Mouse (Mus musculus): ENCODE data around the gene Tcp1. TPM values are rescaled to one million over a fixed set of nuclear protein-coding genes. Genes with fewer than 3 reads are reported as not detected.

Gene Tcp1
- total and polyA plus RNA-seq, 3 experiments: 485 to 1,425 (median 570) TPM

GRCm38 (mm10) chr17:12902291-12902690 is 13.2 kb upstream of the Tcp1 start:
- H3K4me3 ChIP-seq (ENCODE audit: control insufficient read depth in 1 of 2, insufficient read depth in 1 of 2, low read depth in 2 of 2, low read length in 2 of 2): no peak overlapping the region
- H3K27ac ChIP-seq (ENCODE audit: control insufficient read depth, low read depth, low read length): no peak overlapping the region
- no peaks in the 10 kb centered on the region for H3K36me3 ChIP-seq (ENCODE audit: control insufficient read depth in 1 of 2, insufficient read depth in 2 of 2, low read length in 2 of 2)
- no peaks in the 10 kb centered on the region for H3K27me3 ChIP-seq (ENCODE audit: control insufficient read depth in 1 of 2, insufficient read depth in 2 of 2, low read length in 2 of 2)
- no peaks in the 10 kb centered on the region for H3K9me3 ChIP-seq (replicated peaks; ENCODE audit: insufficient read depth, low read length)
- TF ChIP-seq MAFK (IDR thresholded peaks at IDR 0.05; ENCODE audit: borderline replicate concordance, low read depth, low read length) (no peak), MAX (IDR thresholded peaks at IDR 0.05; ENCODE audit: low read length) (no peak), RCOR1 (IDR thresholded peaks at IDR 0.05; ENCODE audit: low read depth, low read length) (no peak), CHD1 (IDR thresholded peaks at IDR 0.05; ENCODE audit: low read depth, low read length) (no peak), POLR2AphosphoS2 (IDR thresholded peaks at IDR 0.05; ENCODE audit: low read length) (no peak), SMC3 (IDR thresholded peaks at IDR 0.05; ENCODE audit: low read depth, low read length) (no peak), TCF12 (IDR thresholded peaks at IDR 0.05; ENCODE audit: low read depth, low read length) (no peak), BHLHE40 (IDR thresholded peaks at IDR 0.05; ENCODE audit: borderline replicate concordance, low read depth, low read length) (no peak), USF2 (IDR thresholded peaks at IDR 0.05; ENCODE audit: borderline replicate concordance in 1 of 2, insufficient read depth in 1 of 2, low read depth in 1 of 2, low read length in 2 of 2) (no peak), MAZ (IDR thresholded peaks at IDR 0.05; ENCODE audit: low read depth, low read length) (no peak), MXI1 (IDR thresholded peaks at IDR 0.05; ENCODE audit: low read depth, low read length) (no peak), ZNF384 (IDR thresholded peaks at IDR 0.05; ENCODE audit: low read depth, low read length) (no peak), NELFE (IDR thresholded peaks at IDR 0.05; ENCODE audit: low read depth, low read length) (no peak), USF1 (IDR thresholded peaks at IDR 0.05; ENCODE audit: low read depth, low read length) (no peak), UBTF (IDR thresholded peaks at IDR 0.05; ENCODE audit: borderline replicate concordance, insufficient read depth, low read depth, low read length) (no peak), KAT2A (conservative IDR thresholded peaks at IDR 0.05; ENCODE audit: low read depth, low read length) (no peak), MYC (IDR thresholded peaks at IDR 0.05; ENCODE audit: low read depth, low read length) (no peak), RAD21 (IDR thresholded peaks at IDR 0.05; ENCODE audit: low read depth, low read length) (no peak), ZMIZ1 (IDR thresholded peaks at IDR 0.05; ENCODE audit: low read depth, low read length) (no peak), SIN3A (IDR thresholded peaks at IDR 0.05; ENCODE audit: low read length) (no peak)
- no peak for DNase-seq (ENCODE audit: low read depth, low spot score)
- no peak overlapping the region for H3K9ac ChIP-seq (ENCODE audit: control insufficient read depth, low read depth, low read length, poor library complexity, severe bottlenecking)
- H3K79me2 ChIP-seq (ENCODE audit: control insufficient read depth, insufficient read depth, low read length, poor library complexity): no peaks in the 10 kb centered on the region
- no peaks in the 10 kb centered on the region for H3K4me1 ChIP-seq (ENCODE audit: control insufficient read depth in 1 of 2, insufficient read depth in 2 of 2, low read length in 2 of 2)
